Mouse (Mus musculus) embryonic fibroblast, embryonic 13.5 days (primary cell): ENCODE measurements around the gene Arl2bp.

Experiments
- CTCF ChIP-seq: IDR thresholded peaks from 2 replicates; pipeline ENCODE4 v1.5.1; 2011; ENCODE audit warnings: mild to moderate bottlenecking, control low read depth, low read length, moderate library complexity, borderline replicate concordance; ENCODE audit not compliant: insufficient read depth
- POLR2A ChIP-seq: IDR thresholded peaks from 2 replicates; pipeline ENCODE4 v1.6.1; 2011; ENCODE audit warnings: low read depth, mild to moderate bottlenecking, control low read depth, low read length, moderate library complexity

DNA sequence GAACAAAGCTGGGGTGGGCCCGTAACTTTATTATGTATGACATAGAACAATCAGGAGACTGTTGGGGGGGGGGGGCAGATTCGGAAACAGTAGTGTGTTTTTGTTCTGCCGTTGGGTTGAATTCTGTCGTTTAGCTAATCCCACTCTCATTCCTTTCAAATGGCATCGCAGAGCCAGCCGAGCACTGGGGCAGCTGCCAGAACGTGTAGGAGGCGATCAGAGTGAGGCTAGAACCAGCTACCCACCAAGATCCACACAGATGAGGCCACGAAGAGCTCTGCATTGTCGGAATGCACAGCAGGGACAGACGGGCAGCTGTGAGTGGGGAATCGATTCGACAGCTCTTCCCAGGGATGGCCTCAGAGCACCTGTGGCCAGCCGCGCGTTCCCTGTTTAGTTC is 33.0 kb downstream of the Arl2bp start:
- TF ChIP-seq CTCF = no peak
- no peak for TF ChIP-seq POLR2A
